Mouse (Mus musculus) ES-Bruce4 (cell line): ENCODE results near the gene Gbp7.

Source experiments
- CTCF ChIP-seq: IDR thresholded peaks from one replicate; pipeline ENCODE4 v1.8.1; 2011; ENCODE audit warnings: low read depth, low read length
- EP300 ChIP-seq: IDR thresholded peaks from 2 replicates; pipeline ENCODE4 v1.6.1; 2011; ENCODE audit warnings: low read depth, low read length; ENCODE audit not compliant: insufficient read depth
- POLR2A ChIP-seq: IDR thresholded peaks from one replicate; pipeline ENCODE4 v1.8.1; 2011; ENCODE audit warnings: low read length; ENCODE audit not compliant: insufficient read depth

GRCm38 (mm10) chr3:142498941-142499340 lies 31.2 kb upstream of the Gbp7 start:
- TF ChIP-seq EP300 (no peak), CTCF (no peak), POLR2A (no peak)
